Mouse (Mus musculus) CH12.LX (cell line): ENCODE data around the gene Acp2.
A peak's percentile ranks its signal among the peaks of the same experiment; 100 is the strongest.

Source experiments
- BHLHE40 ChIP-seq: IDR thresholded peaks from 2 replicates; pipeline ENCODE4 v1.6.1; 2011; ENCODE audit warnings: mild to moderate bottlenecking, low read depth, low read length, improper control_type of control experiment
- CTCF ChIP-seq, 2 experiments: IDR thresholded peaks in 1 of 2; conservative IDR thresholded peaks in 1 of 2; 2 replicates each; pipeline ENCODE4 v1.5.1; 2011 to 2012; ENCODE audit warnings: low read depth in 2 of 2, low read length in 2 of 2, improper control_type of control experiment in 1 of 2, inconsistent platforms in 1 of 2, mild to moderate bottlenecking in 1 of 2, moderate library complexity in 1 of 2
- EP300 ChIP-seq: IDR thresholded peaks from 2 replicates; pipeline ENCODE4 v1.6.1; 2011; ENCODE audit warnings: low read length, improper control_type of control experiment
- ETS1 ChIP-seq: conservative IDR thresholded peaks from 2 replicates; pipeline ENCODE4 v1.6.1; 2012; ENCODE audit warnings: low read depth, mild to moderate bottlenecking, inconsistent platforms, low read length, improper control_type of control experiment, moderate library complexity
- IRF4 ChIP-seq: IDR thresholded peaks from 2 replicates; pipeline ENCODE4 v1.6.1; 2014; ENCODE audit warnings: low read depth, mild to moderate bottlenecking, inconsistent platforms, low read length, improper control_type of control experiment
- JUN ChIP-seq: IDR thresholded peaks from 2 replicates; pipeline ENCODE4 v1.6.1; 2011; ENCODE audit warnings: low read depth, mild to moderate bottlenecking, low read length, improper control_type of control experiment, moderate library complexity; ENCODE audit not compliant: insufficient read depth
- MYC ChIP-seq: IDR thresholded peaks from 2 replicates; pipeline ENCODE4 v1.6.1; 2011; ENCODE audit warnings: low read depth, mild to moderate bottlenecking, improper control_type of control experiment, low read length
- POLR2A ChIP-seq: IDR thresholded peaks from 2 replicates; pipeline ENCODE4 v1.6.1; 2011; ENCODE audit warnings: low read depth, mild to moderate bottlenecking, improper control_type of control experiment, low read length
- UBTF ChIP-seq: IDR thresholded peaks from 2 replicates; pipeline ENCODE4 v1.6.1; 2012; ENCODE audit warnings: low read depth, mild to moderate bottlenecking, inconsistent platforms, low read length, improper control_type of control experiment, moderate library complexity
- USF1 ChIP-seq: IDR thresholded peaks from 2 replicates; pipeline ENCODE4 v1.6.1; 2014; ENCODE audit warnings: low read depth, mild to moderate bottlenecking, inconsistent platforms, low read length, improper control_type of control experiment
- USF2 ChIP-seq: conservative IDR thresholded peaks from 2 replicates; pipeline ENCODE4 v1.6.1; 2011; ENCODE audit warnings: low read depth, low read length, improper control_type of control experiment
- ZKSCAN1 ChIP-seq: IDR thresholded peaks from 2 replicates; pipeline ENCODE4 v1.6.1; 2012; ENCODE audit warnings: low read depth, inconsistent platforms, low read length, improper control_type of control experiment, borderline replicate concordance
- ZMIZ1 ChIP-seq: IDR thresholded peaks from 2 replicates; pipeline ENCODE4 v1.6.1; 2012; ENCODE audit warnings: low read depth, mild to moderate bottlenecking, inconsistent platforms, low read length, improper control_type of control experiment

DNA sequence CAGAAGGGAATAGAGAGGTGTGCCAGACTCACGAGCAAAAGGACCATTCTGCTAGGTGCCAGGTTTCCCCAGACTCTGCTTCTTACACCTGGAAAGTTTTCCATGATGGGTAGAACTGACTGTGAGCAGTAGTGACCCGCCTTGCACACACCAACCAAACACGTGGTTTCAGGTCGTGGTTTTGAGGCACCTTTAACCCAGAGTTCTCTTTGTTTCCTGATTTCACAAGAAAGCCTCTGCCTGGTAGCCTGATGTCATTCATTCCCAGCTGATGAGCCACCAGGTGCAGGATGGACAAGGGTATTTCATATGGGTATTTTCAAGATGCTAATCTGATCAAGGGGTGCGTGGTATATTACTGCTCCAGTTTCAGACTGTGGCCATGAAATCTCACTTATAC is 39.9 kb downstream of the Acp2 start:
- no peak for TF ChIP-seq CTCF (conservative IDR thresholded peaks at IDR 0.05 in 1 of 2, IDR thresholded peaks at IDR 0.05 in 1 of 2; ENCODE audit: low read depth in 2 of 2, low read length in 2 of 2)
- no peak for TF ChIP-seq ZKSCAN1
- peak; percentile 84 for TF ChIP-seq MYC
- TF ChIP-seq USF2: no peak
- TF ChIP-seq EP300: no peak
- no peak for TF ChIP-seq JUN
- peak; percentile 40; the same call in 1 of the 2 replicates for TF ChIP-seq BHLHE40
- no peak for TF ChIP-seq USF1
- no peak for TF ChIP-seq ZMIZ1
- no peak for TF ChIP-seq POLR2A
- peak; percentile 36 for TF ChIP-seq ETS1
- TF ChIP-seq UBTF: no peak
- no peak for TF ChIP-seq IRF4
